Mouse (Mus musculus): ENCODE results near the gene Pus7.
"Not testable (repeated sequence)": the region's sequence is repeated elsewhere in the genome, so short reads cannot be mapped to it uniquely, and the experiment has no call there.

Gene Pus7

GRCm38 (mm10) chr5:23756368-23756767, 27.1 kb downstream of the Pus7 start:
- DNase-seq (ENCODE audit: low read depth, low spot score): no peak

- DNase-seq (ENCODE audit: low read depth, low spot score): no peak
Measured at GRCm38 (mm10) chr5:23755591-23755990, 27.9 kb downstream of the Pus7 start.

- no peak for DNase-seq (ENCODE audit: low read depth, low spot score)
Measured at GRCm38 (mm10) chr5:23749882-23750281, 33.6 kb downstream of the Pus7 start.

GRCm38 (mm10) chr5:23743261-23743660, 40.2 kb downstream of the Pus7 start:
- DNase-seq (ENCODE audit: low read depth, low spot score): no peak

- DNase-seq (ENCODE audit: low read depth, low spot score): no peak
Measured at GRCm38 (mm10) chr5:23737111-23737510, 46.4 kb downstream of the Pus7 start.

- no peak for DNase-seq (ENCODE audit: low read depth, low spot score)
Measured at GRCm38 (mm10) chr5:23736366-23736765, 47.1 kb downstream of the Pus7 start.

- DNase-seq (ENCODE audit: low read depth, low spot score): no peak
Measured at GRCm38 (mm10) chr5:23721956-23722355, 61.6 kb downstream of the Pus7 start.

- no peak for DNase-seq (ENCODE audit: low read depth, low spot score)
Measured at GRCm38 (mm10) chr5:23718881-23719328, 64.6 kb downstream of the Pus7 start.

GRCm38 (mm10) chr5:23718182-23718534, 65.4 kb downstream of the Pus7 start:
- DNase-seq (ENCODE audit: low read depth, low spot score): no peak

GRCm38 (mm10) chr5:23717469-23718181, 65.9 kb downstream of the Pus7 start:
- no peak for DNase-seq (ENCODE audit: low read depth, low spot score)

- DNase-seq (ENCODE audit: low read depth, low spot score): no peak
Measured at GRCm38 (mm10) chr5:23713401-23714335, 69.8 kb downstream of the Pus7 start.

GRCm38 (mm10) chr5:23712130-23713001, 71.1 kb downstream of the Pus7 start:
- DNase-seq (ENCODE audit: low read depth, low spot score): peak; percentile 37

- DNase-seq (ENCODE audit: low read depth, low spot score): not testable (repeated sequence)
Measured at GRCm38 (mm10) chr5:23711671-23712129, 71.8 kb downstream of the Pus7 start.

GRCm38 (mm10) chr5:23711244-23711643, 72.3 kb downstream of the Pus7 start:
- no peak for DNase-seq (ENCODE audit: low read depth, low spot score)

- no peak for DNase-seq (ENCODE audit: low read depth, low spot score)
Measured at GRCm38 (mm10) chr5:23709661-23710060, 73.8 kb downstream of the Pus7 start.

GRCm38 (mm10) chr5:23706601-23707597, 76.6 kb downstream of the Pus7 start:
- not testable (repeated sequence) for DNase-seq (ENCODE audit: low read depth, low spot score)

GRCm38 (mm10) chr5:23697457-23697856, 86.1 kb downstream of the Pus7 start:
- no peak for DNase-seq (ENCODE audit: low read depth, low spot score)

All from retina, postnatal 7 days (tissue).